27 mouse cellular contexts compared by ENCODE assay signal in genomic region chr6:113473715-113474114, GRCm38 (mm10). TPM values are rescaled to one million over a fixed set of nuclear protein-coding genes. Genes with fewer than 3 reads are reported as not detected.
"Had no signal": no experiment of that assay in that cellular context is flagged by ENCODE, and none has a peak within 500 bp of the region (broad histone marks: within the 10 kb centered on the region; RNA-seq: fewer than 3 reads in every experiment).

No protein-coding gene starts in this region.

- H3K27me3 ChIP-seq: intestine, embryonic 15.5 days had no signal

- H3K9ac ChIP-seq: heart, embryonic 12.5 days; hindbrain, embryonic 12.5 days; hindbrain, embryonic 14.5 days; intestine, embryonic 15.5 days; limb, embryonic 13.5 days; limb, embryonic 15.5 days had no signal

- ATAC-seq: hindbrain, embryonic 16.5 days; inflammation-experienced regulatory T-cells, adult 6 months had no signal

- H3K36me3 ChIP-seq: heart, embryonic 10.5 days; heart, embryonic 12.5 days; hindbrain, embryonic 10.5 days; hindbrain, embryonic 12.5 days; intestine, embryonic 15.5 days; limb, embryonic 13.5 days; limb, embryonic 15.5 days had no signal

- H3K4me3 ChIP-seq: gastrocnemius, adult 2 months; heart, embryonic 10.5 days; heart, embryonic 12.5 days; hindbrain, embryonic 10.5 days; hindbrain, embryonic 12.5 days; intestine, embryonic 15.5 days; limb, embryonic 13.5 days; limb, embryonic 15.5 days had no signal

- DNase-seq: gastrocnemius, adult 2 months; gastrocnemius, postnatal 10 days; gastrocnemius, postnatal 25 days; heart, adult 18-20 months; heart, postnatal 10 days; heart, postnatal 4 days; kidney, adult 18-20 months; kidney, adult 8-10 months; kidney, postnatal 10 days; kidney, postnatal 25 days; layer of hippocampus, adult 9-11 months; layer of hippocampus, postnatal 36 days; left cerebral cortex, postnatal 4 days had no signal

- H3K27ac ChIP-seq: gastrocnemius, adult 2 months; heart, embryonic 10.5 days; hindbrain, embryonic 10.5 days; hindbrain, embryonic 12.5 days; hindbrain, embryonic 14.5 days; intestine, embryonic 15.5 days; limb, embryonic 13.5 days; limb, embryonic 15.5 days had no signal

- H3K9me3 ChIP-seq: heart, embryonic 10.5 days; heart, embryonic 12.5 days; hindbrain, embryonic 10.5 days; hindbrain, embryonic 12.5 days; intestine, embryonic 15.5 days; limb, embryonic 13.5 days; limb, embryonic 15.5 days had no signal

RNA-seq across cellular contexts. Expression of gene Il17rc, which starts 2.5 kb away (rescaled TPM):
- total RNA-seq: granulocyte monocyte progenitor cell, adult 5-6 weeks had no signal

RNA-seq across cellular contexts. Expression of gene Prrt3, which starts 28.0 kb away (rescaled TPM):
- total RNA-seq: granulocyte monocyte progenitor cell, adult 5-6 weeks; heart, adult 18-20 months; heart, adult 8-10 months; heart, postnatal 10 days; heart, postnatal 25 days; heart, postnatal 4 days had no signal
- polyA plus RNA-seq: liver, adult 2 months had no signal
